Mouse (Mus musculus): ENCODE measurements around the gene Madcam1. TPM values are rescaled to one million over a fixed set of nuclear protein-coding genes. Genes with fewer than 3 reads are reported as not detected.
"Not testable (repeated sequence)": the region's sequence is repeated elsewhere in the genome, so short reads cannot be mapped to it uniquely, and the experiment has no call there.

Madcam1 gene
- polyA plus RNA-seq, 2 experiments from 2014 or later, result 0.23 to 0.73 TPM

DNA sequence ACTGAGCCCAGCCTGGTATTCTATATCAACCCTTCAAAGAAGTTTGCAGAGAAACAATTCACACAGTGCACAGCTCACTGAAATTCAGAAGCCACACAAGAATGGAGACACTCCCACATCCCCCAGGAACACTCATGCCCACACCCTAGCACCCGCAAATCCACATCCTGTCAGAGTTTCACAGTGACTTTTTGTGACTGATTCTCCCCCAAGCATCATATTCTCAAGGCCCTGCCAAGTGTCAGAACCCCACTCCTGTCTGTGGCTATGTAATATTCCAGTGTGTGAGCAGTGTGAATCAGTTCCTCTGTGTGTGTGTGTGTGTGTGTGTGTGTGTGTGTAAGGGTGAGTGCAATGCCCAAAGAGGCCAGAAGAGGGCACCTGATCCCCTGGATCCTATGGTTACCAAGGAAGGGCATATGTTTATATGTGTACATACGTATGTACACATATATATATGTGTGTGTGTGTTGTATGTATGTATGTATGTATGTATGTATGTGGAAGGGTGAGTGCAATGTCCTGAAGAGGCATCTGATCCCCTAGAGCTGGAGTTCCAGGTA is 27.7 kb downstream of the Madcam1 start:
- no peak for ATAC-seq

GRCm38 (mm10) chr10:79693580-79694378 is 29.4 kb downstream of the Madcam1 start:
- no peak for ATAC-seq

- ATAC-seq, result no peak
Measured at GRCm38 (mm10) chr10:79694379-79694655, 30.0 kb downstream of the Madcam1 start.

GRCm38 (mm10) chr10:79695231-79696128 is 31.1 kb downstream of the Madcam1 start:
- ATAC-seq, result peak; percentile 74

GRCm38 (mm10) chr10:79696129-79696651 is 31.8 kb downstream of the Madcam1 start:
- no peak for ATAC-seq

DNA sequence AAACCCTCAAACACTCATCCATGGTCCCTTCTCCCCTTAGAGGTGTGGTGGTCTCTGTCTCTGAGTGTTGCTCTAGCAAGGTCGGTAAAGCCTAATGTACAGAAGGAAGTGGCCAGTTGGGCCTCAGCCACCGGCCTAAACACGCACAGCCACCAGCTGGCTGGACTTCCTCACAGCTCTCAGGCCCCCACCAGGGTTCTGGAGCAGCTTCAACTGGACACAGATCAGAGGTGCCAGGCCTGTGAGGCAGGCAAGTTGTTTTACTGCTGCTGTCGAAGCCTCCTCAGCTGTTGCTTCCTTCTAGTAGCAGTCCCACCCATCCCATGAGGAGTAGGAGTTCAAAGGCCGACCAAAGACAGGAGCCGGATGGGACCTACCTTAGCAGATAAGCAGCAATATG is 33.6 kb downstream of the Madcam1 start:
- ATAC-seq, result no peak

DNA sequence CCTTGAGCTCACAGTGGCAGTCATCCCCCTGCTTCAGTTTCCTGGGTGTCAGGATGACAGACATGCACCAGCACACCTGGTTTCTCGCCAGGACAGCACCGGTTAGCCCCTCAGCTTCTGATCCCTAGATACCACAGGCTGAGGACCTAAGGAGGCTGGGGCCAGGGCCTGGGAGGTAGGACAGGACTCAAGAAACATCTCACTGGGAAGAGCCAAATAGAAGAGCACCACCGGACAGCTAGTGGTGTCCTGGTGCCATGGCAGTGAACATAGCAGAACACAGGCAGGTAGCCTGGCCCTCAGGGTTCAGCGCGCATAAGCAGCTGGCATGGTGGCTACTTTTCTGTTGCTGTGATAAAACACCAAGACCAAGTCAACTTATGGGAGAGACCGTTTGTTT is 34.1 kb downstream of the Madcam1 start:
- ATAC-seq, result no peak

- ATAC-seq, result no peak
Measured at GRCm38 (mm10) chr10:79700676-79701075, 36.3 kb downstream of the Madcam1 start.

GRCm38 (mm10) chr10:79701443-79702129 is 37.2 kb downstream of the Madcam1 start:
- no peak for ATAC-seq

- not testable (repeated sequence) for ATAC-seq
Measured at GRCm38 (mm10) chr10:79702970-79703369, 38.6 kb downstream of the Madcam1 start.

GRCm38 (mm10) chr10:79703541-79703940 is 39.2 kb downstream of the Madcam1 start:
- no peak for ATAC-seq

- peak; percentile 100 for ATAC-seq
Measured at GRCm38 (mm10) chr10:79704065-79704969, 40.0 kb downstream of the Madcam1 start, which contains the start of gene Bsg. TSS of gene Bsg (plus strand) at chr10:79704491.

DNA sequence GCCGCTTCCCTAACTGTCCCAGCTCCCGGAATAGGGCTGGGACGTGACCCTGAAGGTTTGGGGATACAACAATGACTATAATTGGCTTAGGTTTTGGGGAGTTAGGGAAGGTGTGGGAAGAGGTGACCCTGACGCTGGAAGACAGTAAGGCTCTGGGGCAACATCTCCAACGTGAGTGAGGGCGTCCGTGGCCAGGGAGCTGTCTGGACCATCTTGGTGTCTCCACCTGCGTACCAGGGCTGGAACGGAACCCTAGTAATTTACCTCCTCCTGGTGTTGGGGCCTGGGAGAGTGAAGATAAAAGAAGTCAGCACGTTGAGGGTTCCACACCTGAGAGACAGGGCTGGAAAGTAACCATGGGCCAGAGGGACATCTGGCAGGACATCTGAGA is 40.6 kb downstream of the Madcam1 start:
- ATAC-seq, result no peak

DNA sequence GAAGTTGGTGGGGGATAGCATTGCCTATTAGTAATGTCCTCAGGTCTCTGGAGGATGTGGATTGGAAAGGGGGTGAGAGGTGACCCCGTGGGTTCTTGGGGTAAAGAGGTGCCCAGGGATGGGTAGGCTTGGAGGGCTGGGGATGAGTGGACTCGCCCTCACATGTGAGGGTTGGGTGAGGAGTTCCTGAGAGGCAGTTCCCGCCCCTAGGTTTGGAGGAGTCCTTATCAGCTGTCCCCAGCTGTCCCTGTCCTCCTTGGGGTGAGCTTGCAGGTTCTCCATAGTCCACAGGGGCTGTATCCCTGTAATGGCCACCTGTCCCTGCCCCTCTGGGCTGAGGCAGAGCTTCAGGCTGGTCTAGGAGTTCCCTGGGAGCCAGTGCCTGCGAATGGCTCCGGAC is 41.6 kb downstream of the Madcam1 start:
- ATAC-seq, result no peak

- no peak for ATAC-seq
Measured at GRCm38 (mm10) chr10:79706406-79707094, 42.2 kb downstream of the Madcam1 start.

DNA sequence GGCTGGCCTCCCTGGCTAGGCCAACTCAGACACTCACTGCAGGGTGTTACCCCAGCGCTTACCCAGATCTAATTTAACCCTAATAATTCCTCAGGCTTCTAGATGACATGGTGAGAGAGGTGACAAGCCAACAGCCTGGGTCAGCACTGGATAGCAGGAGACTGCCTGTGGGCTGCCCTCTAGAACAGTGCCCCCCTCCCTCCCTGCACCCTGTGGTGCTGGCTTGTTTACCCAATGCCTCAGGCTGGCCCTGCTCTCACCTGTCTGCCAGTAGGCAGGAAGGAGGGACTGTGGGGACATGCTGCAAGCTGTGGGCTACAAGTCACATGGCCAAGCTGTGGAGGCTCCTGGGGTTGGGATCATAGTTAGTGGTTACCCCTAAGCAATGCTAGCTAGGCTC is 42.8 kb downstream of the Madcam1 start:
- ATAC-seq, result no peak

- no peak for ATAC-seq
Measured at GRCm38 (mm10) chr10:79707759-79708158, 43.4 kb downstream of the Madcam1 start.

DNA sequence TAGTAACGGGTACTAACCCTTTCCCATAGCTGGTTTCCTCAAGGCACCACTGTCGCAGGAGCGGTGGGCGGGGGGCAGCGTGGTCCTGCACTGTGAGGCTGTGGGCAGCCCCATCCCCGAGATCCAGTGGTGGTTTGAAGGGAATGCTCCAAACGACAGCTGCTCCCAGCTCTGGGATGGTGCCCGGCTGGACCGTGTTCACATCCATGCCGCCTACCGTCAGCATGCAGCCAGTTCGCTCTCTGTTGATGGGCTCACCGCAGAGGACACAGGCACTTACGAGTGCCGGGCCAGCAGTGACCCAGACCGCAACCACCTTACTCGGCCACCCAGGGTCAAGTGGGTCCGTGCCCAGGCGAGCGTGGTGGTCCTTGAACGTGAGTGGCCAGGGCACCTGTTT is 44.3 kb downstream of the Madcam1 start:
- no peak for ATAC-seq

GRCm38 (mm10) chr10:79709307-79709706 is 44.9 kb downstream of the Madcam1 start:
- ATAC-seq, result no peak

DNA sequence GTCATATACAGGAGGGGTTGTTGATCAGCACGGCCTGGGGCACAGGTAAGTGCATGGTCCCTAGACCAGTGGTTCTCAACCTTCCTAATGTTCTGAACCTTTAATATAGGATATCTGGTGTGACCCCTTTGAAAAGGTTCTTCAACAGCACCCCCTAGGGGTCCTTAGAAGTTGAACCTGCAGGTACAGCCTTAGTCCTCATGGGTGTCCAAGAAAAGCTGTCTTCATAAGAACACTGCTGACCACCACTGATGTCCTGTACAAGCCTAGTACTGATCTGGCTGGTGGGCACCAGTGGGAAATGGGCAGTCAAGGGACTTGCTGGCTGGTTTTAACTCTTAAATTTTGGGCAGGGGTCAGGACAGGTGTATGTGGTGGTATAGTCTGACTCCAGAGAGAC is 47.7 kb downstream of the Madcam1 start:
- no peak for ATAC-seq
